Mouse (Mus musculus): ENCODE measurements at regions not wholly inside any gene's neighbourhood (a gene's known extent, or its start where the extent isn't known, plus 50 kb on each side); places are given as distances from the start of the nearest gene placed in this dataset.
"Not testable (repeated sequence)": the region's sequence is repeated elsewhere in the genome, so short reads cannot be mapped to it uniquely, and the experiment has no call there.

- in situ Hi-C loops (cut with MboI) = no loop called here
Observed at GRCm38 (mm10) chr10:19297669-19298068, 58.7 kb upstream of the Olig3 start.

GRCm38 (mm10) chr10:19295388-19296013 is 60.8 kb upstream of the Olig3 start:
- in situ Hi-C loops (cut with MboI) = no loop called here

GRCm38 (mm10) chr10:19291474-19291873 is 64.9 kb upstream of the Olig3 start:
- in situ Hi-C loops (cut with MboI) = no loop called here

GRCm38 (mm10) chr10:19291039-19291438 is 65.3 kb upstream of the Olig3 start:
- in situ Hi-C loops (cut with MboI) = not testable (repeated sequence)

- in situ Hi-C loops (cut with MboI) = no loop called here
Observed at GRCm38 (mm10) chr10:19282166-19282565, 74.2 kb upstream of the Olig3 start.

GRCm38 (mm10) chr10:19281021-19281420 is 75.3 kb upstream of the Olig3 start:
- in situ Hi-C loops (cut with MboI) = no loop called here

GRCm38 (mm10) chr10:19278189-19278842 is 78.0 kb upstream of the Olig3 start:
- in situ Hi-C loops (cut with MboI) = no loop called here

GRCm38 (mm10) chr10:19277103-19277827 is 79.1 kb upstream of the Olig3 start:
- in situ Hi-C loops (cut with MboI) = no loop called here

GRCm38 (mm10) chr10:19274985-19275384 is 81.3 kb upstream of the Olig3 start:
- in situ Hi-C loops (cut with MboI) = no loop called here

GRCm38 (mm10) chr10:19269418-19269817 is 86.9 kb upstream of the Olig3 start:
- in situ Hi-C loops (cut with MboI) = no loop called here

- in situ Hi-C loops (cut with MboI) = no loop called here
Observed at GRCm38 (mm10) chr10:19268051-19268450, 88.3 kb upstream of the Olig3 start.

GRCm38 (mm10) chr10:19240102-19240759 is 116.1 kb upstream of the Olig3 start:
- in situ Hi-C loops (cut with MboI) = loop anchor here (10.0 to 25.0 kb wide), 2 partner anchors 647 to 835 kb away; no protein-coding TSS in a partner anchor

GRCm38 (mm10) chr10:19216240-19216639 is 140.1 kb upstream of the Olig3 start:
- in situ Hi-C loops (cut with MboI) = no loop called here

GRCm38 (mm10) chr10:19209751-19210150 is 146.6 kb upstream of the Olig3 start:
- in situ Hi-C loops (cut with MboI) = no loop called here

GRCm38 (mm10) chr10:19208101-19208722 is 148.1 kb upstream of the Olig3 start:
- in situ Hi-C loops (cut with MboI) = no loop called here

- in situ Hi-C loops (cut with MboI) = no loop called here
Observed at GRCm38 (mm10) chr10:19207505-19207904, 148.8 kb upstream of the Olig3 start.

- in situ Hi-C loops (cut with MboI) = no loop called here
Observed at GRCm38 (mm10) chr10:19200311-19200710, 156.0 kb upstream of the Olig3 start.

GRCm38 (mm10) chr10:19195676-19196075 is 160.7 kb upstream of the Olig3 start:
- in situ Hi-C loops (cut with MboI) = no loop called here

- in situ Hi-C loops (cut with MboI) = no loop called here
Observed at GRCm38 (mm10) chr10:19194646-19195045, 161.7 kb upstream of the Olig3 start.

- in situ Hi-C loops (cut with MboI) = no loop called here
Observed at GRCm38 (mm10) chr10:19192971-19193758, 163.2 kb upstream of the Olig3 start.

- in situ Hi-C loops (cut with MboI) = no loop called here
Observed at GRCm38 (mm10) chr10:19192221-19192620, 164.1 kb upstream of the Olig3 start.
